Mouse (Mus musculus): ENCODE data around the gene Dgcr2.
A peak's percentile ranks its signal among the peaks of the same experiment; 100 is the strongest.

Dgcr2 gene

DNA sequence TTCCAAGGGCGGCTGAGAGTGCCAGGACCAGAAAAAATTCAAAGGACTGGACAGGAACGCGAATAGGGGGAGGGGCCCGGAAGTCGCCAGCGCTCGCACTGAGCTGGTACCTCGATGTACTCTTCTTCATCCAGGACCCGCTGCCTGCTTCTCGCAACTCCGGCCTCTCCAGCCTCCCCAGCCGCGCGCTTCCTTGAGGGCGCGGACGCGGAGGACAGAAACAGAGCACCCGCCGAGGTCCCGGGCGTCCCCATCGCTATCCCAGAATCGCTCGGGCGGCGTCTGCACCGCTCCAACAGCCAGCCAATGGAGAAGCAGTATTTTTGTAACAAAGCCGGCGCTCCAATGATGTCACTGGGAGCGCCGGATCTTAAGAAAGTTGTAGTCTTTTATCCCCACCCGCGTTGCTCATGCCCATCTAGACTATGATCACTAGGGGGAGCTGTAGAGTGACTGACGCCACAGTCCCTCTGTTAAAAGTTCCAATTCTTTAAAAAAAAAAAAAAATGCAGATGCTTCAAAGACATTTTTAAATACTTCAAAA lies 12.8 kb upstream of the Dgcr2 start, which contains the start of gene Ess2:
Gene Ess2 (minus strand): TSS at position 297 of the 544 bp plus-strand sequence.
- peak; percentile 77 to 89 for DNase-seq (ENCODE audit: low spot score in 2 of 2)

- DNase-seq (ENCODE audit: low spot score in 2 of 2): no peak
Observed at GRCm38 (mm10) chr16:17896091-17896490, 2.3 kb downstream of the Dgcr2 start.

- no peak for DNase-seq (ENCODE audit: low spot score in 2 of 2)
Observed at GRCm38 (mm10) chr16:17893923-17894322, 4.4 kb downstream of the Dgcr2 start, which contains the start of gene Tssk1. TSS of gene Tssk1 (plus strand) at chr16:17894223.

GRCm38 (mm10) chr16:17892606-17893005 lies 5.8 kb downstream of the Dgcr2 start:
- DNase-seq (ENCODE audit: low spot score in 2 of 2): no peak

- DNase-seq (ENCODE audit: low spot score in 2 of 2): peak; percentile 96 to 99
Observed at GRCm38 (mm10) chr16:17891567-17891959, 6.8 kb downstream of the Dgcr2 start, which contains the start of gene Gm20518. TSS of gene Gm20518 (minus strand) at chr16:17891671.

DNA sequence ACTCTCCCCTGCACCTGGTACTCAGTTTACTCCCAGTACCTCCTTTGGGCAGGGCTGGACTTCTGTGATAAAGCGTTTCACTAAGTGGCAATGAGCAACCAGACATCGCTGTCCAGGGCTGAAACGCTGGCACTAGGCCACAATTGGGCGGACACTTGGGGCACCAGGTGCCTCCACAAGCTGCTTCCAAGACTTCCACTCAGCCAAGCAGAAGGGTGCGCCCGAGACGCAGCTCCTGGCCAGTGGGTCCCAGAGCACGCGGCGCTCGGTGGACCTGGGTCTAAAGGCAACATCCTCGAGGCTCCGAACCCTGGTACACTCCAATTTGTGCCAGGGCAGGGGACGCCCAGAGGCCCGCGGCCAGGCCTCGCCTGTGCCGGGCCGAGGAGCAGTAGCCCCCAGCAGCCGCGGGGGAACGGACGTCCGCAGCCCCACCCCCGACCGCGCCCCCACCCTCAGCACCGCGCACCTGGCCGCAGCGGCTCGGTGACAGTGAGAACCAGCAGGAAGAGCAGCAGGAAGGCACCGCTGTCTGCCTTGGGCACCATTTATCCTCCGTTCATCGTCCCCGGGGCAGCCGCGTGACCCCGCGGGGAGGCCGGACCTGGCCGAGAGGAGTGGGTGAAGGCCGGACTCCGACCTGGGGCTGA lies 7.3 kb downstream of the Dgcr2 start:
- peak; percentile 59 to 69 for DNase-seq (ENCODE audit: low spot score in 2 of 2)

- DNase-seq (ENCODE audit: low spot score in 2 of 2): no peak
Observed at GRCm38 (mm10) chr16:17890342-17890727, 8.0 kb downstream of the Dgcr2 start.

DNA sequence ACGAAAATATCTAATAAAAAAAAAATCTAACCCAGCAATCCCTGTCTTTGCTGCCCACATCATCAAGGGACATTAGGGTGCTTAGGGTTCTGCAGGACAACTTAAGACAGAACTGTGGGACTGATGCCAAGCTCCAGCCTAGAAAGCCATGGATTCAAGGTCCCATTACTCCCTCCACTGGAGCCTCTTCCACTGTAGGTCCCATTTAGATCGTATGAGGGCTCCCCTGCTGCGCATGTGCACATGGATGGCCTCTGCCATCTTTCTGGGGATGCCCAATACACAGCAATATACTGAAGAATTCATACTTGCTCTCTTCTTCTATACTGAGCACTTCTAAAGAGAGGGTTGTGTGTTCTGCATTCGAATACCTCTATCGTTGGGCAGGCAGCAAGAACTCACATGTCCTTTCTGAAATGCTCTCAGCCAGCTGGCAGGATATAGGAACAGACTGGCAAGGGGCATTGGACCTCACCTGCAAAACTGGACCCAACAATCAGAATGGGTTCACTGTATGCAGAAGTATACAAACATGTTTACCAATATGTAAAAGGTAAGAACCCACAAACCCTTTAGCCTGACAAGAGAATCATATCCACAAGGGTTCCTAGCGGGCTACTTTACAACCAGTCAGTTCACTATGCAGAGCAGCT lies 8.5 kb downstream of the Dgcr2 start:
- no peak for DNase-seq (ENCODE audit: low spot score in 2 of 2)

- DNase-seq (ENCODE audit: low spot score in 2 of 2): no peak
Observed at GRCm38 (mm10) chr16:17884116-17884515, 14.2 kb downstream of the Dgcr2 start.

- DNase-seq (ENCODE audit: low spot score in 2 of 2): no peak
Observed at GRCm38 (mm10) chr16:17882196-17882595, 16.2 kb downstream of the Dgcr2 start.

DNA sequence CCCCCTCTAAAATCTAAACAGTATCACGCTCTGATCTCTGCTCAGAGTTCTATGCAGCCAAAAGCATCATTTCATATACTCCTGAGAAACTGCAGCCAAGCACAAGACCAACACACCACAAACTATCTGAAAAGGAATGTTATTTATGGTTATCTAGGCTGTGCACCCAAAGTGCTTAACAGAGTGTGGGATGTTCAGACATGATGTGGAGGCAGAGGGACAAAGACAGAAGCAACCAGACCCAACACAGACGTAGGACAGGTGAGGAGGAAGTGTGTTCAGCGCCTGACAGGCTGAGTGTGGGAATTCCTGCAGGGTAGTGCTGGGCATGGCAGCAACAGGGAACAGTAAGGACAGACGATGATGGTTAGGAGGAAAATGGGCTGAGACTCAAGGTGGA lies 18.8 kb downstream of the Dgcr2 start:
- no peak for DNase-seq (ENCODE audit: low spot score in 2 of 2)

GRCm38 (mm10) chr16:17876096-17876495 lies 22.3 kb downstream of the Dgcr2 start:
- DNase-seq (ENCODE audit: low spot score in 2 of 2): no peak

GRCm38 (mm10) chr16:17875174-17875573 lies 23.2 kb downstream of the Dgcr2 start:
- no peak for DNase-seq (ENCODE audit: low spot score in 2 of 2)

DNA sequence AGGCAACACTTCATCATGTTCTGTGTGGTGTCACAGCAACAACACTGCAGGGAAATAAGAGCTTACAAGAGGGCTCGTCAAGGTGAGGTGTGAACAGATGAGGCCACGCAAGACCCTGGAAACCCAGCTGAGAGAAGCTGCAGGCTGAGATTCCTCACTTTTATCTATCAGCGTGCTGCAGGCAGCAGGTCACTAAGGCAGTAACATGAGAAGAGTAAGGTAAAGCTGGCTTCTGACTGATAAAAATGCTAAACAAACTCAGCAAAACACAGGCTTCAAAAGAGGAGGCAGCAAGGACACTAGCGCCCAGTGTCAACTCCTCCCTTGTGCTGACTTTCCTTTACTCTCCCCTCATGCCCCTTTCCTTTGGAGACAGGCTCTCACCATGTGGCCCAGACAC lies 25.4 kb downstream of the Dgcr2 start:
- no peak for DNase-seq (ENCODE audit: low spot score in 2 of 2)

DNA sequence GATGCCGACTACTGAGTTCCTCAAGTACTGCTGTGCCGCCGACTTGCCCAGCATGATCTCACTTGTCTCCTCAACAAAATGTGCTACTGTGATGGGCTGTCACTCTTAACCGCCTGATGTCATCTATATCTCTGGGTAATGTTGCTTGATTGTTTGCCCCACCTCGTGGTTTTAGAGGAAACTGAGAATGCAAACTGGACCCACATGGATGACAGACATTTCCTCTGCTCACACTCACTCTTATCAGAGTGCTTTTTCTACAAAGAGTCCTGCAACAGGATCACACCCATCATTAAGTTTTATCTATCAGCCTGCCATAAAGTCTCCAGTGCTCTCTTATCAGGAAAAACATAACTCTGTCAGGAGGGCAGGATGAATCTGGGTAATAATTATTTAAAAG lies 27.1 kb downstream of the Dgcr2 start:
- DNase-seq (ENCODE audit: low spot score in 2 of 2): no peak

GRCm38 (mm10) chr16:17865770-17866169 lies 32.6 kb downstream of the Dgcr2 start:
- peak; percentile 43 to 63 for DNase-seq (ENCODE audit: low spot score in 2 of 2)

- no peak for DNase-seq (ENCODE audit: low spot score in 2 of 2)
Observed at GRCm38 (mm10) chr16:17865293-17865692, 33.1 kb downstream of the Dgcr2 start.

DNA sequence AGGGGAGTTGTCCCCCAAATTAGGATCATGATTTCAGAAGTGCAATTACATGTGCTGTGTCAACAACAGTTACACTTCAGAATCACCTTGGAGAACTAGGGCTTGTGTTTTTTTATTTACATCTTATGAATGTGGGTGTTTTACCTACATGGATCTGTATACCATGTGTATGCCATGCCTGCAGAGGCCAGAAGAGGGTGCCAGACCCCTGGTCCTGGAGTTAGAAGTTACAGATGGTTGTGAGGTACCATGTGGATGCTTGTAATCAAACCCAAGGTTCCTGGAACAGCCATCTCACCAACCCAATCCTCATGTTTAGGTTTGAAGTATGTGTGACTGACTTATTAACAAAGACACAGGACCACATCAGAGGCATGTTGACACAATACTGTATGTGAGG lies 39.8 kb downstream of the Dgcr2 start:
- no peak for DNase-seq (ENCODE audit: low spot score in 2 of 2)

DNA sequence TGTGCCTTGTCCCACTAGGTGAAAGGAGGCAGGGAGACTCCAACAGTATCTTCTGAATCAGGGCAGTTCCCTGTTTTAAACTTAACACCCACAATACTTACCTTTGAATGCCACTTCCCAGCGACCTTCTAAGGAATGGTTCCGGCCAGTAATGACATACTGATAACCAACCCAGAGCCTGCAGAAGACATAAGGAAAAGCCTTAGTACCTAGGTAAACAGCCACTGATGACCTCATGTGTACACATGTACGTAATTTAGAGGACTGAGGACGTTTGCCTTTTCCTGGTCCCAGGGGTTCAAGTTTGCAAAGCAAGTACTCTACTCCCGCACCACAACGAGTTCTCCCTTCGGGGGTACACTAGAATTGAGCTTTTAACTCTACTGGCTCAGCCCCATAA lies 41.2 kb downstream of the Dgcr2 start:
- no peak for DNase-seq (ENCODE audit: low spot score in 2 of 2)

GRCm38 (mm10) chr16:17853263-17853662 lies 45.1 kb downstream of the Dgcr2 start:
- no peak for DNase-seq (ENCODE audit: low spot score in 2 of 2)

DNA sequence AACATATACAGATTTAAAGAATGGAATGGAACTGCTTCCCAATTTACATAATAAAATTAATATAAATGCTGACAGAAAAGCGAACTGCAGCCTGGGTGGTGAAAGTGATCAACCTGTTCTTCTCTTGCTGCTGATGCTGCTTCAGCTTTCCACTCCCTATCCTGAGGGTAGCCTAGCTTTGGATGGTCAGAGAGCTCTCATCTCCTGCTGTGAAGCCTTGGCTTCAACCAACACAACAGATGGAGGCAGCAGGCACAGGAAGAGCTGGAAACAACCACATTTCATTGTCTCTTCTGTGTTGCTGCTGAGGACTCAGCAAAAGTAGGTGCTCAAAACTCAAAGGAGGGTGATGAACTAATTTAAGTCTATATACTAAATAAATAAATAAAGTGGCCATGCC lies 46.5 kb downstream of the Dgcr2 start:
- no peak for DNase-seq (ENCODE audit: low spot score in 2 of 2)

DNA sequence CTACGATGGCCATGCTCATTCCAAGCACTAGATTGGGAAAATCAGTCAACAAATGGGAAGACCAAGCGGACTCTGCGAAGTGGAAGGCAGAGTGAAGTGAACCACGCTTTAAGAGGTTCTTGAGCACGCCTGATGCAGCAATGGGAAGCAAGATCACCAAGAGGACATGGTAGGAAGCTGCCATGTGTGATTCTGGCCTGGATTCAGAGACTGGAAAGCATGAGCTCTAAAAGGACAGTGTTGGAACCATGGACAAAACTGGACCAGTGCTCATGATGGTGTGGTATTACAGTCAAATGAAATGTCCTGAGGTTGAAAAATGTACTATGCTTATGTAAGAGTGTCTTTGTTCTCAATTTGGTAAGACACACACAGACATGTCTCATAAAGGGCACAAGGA lies 47.0 kb downstream of the Dgcr2 start:
- DNase-seq (ENCODE audit: low spot score in 2 of 2): no peak

DNA sequence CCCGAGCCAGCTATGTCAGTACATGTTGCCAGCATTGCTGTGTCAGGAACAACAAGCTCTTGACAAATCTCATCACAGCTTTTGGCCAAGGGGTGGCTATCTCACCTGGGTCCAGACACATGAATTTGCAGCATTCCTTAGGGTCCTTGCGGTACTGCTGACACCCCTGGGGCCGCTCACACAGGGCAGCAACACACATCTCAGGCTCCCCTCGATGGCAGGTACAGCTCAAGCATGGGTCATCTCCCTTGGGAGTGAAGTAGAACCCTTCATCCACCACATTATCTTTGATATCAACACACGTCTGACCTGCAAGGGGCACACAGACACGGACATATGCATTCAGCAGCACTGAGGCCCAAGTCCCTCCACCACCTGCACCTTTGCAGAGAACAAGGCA lies 48.9 kb downstream of the Dgcr2 start:
- no peak for DNase-seq (ENCODE audit: low spot score in 2 of 2)

Data from urinary bladder, adult 18-20 months (tissue).